Mouse (Mus musculus) brain, embryonic 18.5 days (tissue): Measurements from ENCODE around the gene Adamtsl3.
"Not testable (repeated sequence)": the region's sequence is repeated elsewhere in the genome, so short reads cannot be mapped to it uniquely, and the experiment has no call there.

Source experiments
- DNase-seq: peaks from one replicate; pipeline ENCODE4 v3.0.0-alpha.2; 2012; ENCODE audit warnings: low read depth, low spot score

Gene Adamtsl3

DNA sequence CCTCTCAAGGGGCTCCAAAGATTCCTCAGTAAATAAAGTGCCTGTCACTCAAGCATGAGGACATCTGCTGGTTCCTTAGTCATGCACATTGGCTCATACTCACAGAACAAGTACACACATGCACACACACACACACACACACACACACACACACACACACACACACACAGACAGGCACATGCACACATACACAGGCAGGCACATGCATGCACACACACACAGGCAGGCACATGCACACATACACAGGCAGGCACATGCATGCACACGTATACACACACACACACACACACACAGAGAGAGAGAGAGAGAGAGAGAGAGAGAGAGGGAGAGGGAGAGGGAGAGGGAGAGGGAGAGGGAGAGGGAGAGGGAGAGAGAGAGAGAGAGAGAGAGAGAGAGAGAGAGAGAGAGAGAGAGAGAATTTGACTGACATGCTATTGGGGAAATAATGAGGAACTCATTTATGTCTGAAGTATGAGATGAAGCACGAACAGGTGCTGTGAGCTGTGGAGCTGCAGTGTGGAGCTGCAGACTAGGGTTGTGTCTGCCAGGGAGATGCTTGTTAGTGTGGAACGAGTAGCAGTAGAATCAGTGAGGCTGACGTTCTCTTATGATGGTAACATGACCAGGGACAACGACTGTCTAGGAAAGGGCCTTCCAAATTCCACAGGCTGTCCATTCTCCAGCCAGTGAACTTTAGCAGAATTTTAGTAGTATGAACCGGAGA lies 85.0 kb downstream of the Adamtsl3 start:
- DNase-seq = not testable (repeated sequence)

GRCm38 (mm10) chr7:82422561-82422960 lies 87.1 kb downstream of the Adamtsl3 start:
- DNase-seq = no peak

GRCm38 (mm10) chr7:82423602-82424001 lies 88.1 kb downstream of the Adamtsl3 start:
- DNase-seq = no peak

DNA sequence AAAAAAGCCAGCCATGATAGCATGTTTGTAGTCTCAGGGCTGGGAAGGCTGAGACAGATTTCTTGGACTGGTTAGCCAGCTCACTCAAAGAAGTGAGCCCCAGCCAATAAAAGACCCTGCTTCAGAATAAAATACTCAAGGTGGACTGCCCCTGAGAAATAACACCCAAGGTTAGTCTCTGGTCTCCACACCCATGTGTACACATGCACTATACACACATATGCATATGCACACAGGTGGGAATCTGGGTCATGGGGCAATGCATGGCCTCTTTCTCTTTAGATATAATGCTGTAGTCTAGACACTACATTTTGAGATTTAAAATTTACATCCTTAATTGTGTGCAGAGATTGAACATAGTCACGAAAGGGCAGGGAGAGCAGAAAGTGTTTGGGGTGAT lies 88.8 kb downstream of the Adamtsl3 start:
- DNase-seq = no peak

- DNase-seq = no peak
Measured at GRCm38 (mm10) chr7:82425374-82425773, 89.9 kb downstream of the Adamtsl3 start.

- DNase-seq = no peak
Measured at GRCm38 (mm10) chr7:82429447-82429846, 94.0 kb downstream of the Adamtsl3 start.

DNA sequence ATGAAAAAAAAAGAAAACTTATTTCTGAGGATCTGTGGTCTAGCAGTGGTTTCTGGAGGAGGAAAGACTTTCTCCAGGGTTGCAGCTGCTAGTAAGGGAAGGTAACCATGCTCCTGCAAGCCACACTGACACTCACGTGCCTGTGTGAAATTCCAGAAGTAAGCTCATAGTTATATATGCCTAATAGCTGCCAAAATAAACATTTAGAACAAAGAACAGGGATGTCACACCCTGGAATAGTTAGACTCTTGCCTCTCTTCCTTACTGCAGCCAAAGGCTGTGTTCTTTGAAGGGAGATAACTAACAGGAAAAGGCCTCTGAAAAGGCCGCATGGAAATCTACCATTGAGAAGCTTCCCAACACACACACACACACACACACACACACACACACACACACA lies 96.1 kb downstream of the Adamtsl3 start:
- no peak for DNase-seq

DNA sequence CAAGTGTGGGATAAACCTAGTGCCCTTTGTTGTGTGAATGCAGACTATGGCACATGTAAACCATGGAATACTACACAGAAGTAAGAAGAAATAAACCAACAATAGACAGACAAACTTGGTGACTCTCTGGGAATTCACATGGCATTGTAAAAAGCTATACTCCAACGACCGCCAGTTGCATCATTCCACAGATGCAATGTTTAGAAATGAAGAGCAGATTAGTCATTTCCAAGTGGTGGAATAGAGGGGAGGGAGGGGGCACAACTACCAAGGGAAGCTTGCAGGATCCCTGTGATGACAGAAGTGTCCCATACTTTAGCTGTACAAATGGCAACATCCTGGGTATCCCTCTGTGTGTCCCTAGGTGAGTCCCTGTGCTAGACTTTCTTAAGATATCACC lies 97.7 kb downstream of the Adamtsl3 start:
- DNase-seq = no peak

DNA sequence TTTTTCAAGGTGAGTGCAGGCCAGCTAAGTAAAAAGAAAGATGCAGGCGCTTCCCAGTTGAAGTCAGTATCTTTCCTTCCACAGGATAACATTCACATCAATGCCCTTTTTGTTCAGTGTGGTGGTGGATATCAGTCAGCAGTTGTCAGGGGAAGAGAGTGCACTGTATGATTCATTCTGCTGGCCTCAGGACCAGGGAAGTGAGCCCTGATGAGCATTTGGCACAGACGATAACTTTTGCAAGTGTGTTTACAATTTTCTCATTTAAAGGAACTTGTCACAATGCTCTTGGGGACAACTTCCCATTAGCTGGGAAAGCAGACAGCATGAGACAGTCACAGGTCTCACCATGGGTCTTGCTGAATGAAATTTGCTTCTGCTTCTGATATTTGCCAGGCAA lies 122.9 kb downstream of the Adamtsl3 start:
- DNase-seq = no peak

DNA sequence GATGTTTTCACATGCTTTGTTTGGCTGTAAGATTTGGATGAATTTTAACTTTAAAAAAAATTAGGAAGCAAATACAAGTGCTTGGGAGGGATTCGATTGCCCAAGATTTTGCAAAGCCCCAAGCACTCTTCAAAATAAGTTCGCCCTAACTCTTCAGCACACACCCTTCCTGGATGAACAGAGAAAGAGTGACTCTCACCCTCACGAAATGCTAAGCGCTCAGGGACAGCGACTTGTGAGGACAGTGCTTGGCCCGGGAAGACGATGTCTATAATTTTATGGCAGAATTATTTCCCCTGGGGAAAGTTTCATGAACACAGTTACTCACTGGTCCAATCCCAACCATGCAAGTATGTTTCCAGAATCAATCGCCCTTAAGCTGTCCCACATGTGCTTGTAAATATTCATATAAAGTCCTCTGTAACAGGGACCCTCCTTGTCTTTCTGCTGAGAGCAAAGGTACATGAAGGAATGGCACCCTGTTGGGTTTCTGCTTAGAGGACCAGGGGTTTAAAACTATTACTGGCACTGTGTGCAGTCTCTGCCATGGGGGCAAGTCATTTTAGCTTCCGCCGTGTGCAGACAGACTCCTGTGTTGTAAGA lies 127.5 kb downstream of the Adamtsl3 start:
- DNase-seq = no peak

DNA sequence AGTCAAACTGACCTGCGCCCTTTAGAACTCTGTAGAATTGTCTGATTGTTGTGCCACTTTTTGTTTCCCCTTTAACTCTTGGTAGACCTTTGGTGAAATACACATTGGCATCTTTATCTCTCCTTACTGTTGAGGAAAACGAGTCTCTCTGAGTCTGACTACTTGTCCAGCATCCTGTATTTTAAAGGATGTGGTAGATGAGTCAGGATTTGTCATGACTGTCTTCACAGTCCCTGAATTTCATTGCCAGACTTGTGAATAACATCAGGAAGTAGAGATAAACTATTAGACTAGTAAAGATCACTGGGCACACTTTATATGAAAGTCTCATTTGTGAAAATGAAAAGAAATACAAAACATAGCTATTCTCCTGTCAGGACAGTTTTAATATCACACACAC lies 128.9 kb downstream of the Adamtsl3 start:
- no peak for DNase-seq

DNA sequence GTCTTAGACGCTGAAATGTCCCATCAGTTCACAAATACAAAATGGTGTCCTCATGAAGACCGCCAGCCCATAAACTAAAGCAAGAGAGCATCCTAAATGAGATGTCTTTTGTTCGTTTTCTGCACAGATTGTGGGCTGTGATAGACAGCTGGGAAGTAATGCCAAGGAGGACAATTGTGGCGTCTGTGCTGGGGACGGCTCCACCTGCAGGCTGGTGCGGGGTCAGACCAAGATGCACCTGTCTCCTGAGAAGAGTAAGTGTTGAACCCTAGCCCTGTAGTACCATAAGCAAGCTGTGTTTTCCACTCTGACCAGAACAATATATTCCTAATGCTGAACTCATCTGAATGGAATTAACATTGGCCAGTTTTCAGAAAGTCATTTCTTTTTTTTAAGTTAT lies 129.9 kb downstream of the Adamtsl3 start:
- no peak for DNase-seq

- DNase-seq = no peak
Measured at GRCm38 (mm10) chr7:82476441-82477221, 141.1 kb downstream of the Adamtsl3 start.

- DNase-seq = no peak
Measured at GRCm38 (mm10) chr7:82478461-82478860, 143.0 kb downstream of the Adamtsl3 start.

DNA sequence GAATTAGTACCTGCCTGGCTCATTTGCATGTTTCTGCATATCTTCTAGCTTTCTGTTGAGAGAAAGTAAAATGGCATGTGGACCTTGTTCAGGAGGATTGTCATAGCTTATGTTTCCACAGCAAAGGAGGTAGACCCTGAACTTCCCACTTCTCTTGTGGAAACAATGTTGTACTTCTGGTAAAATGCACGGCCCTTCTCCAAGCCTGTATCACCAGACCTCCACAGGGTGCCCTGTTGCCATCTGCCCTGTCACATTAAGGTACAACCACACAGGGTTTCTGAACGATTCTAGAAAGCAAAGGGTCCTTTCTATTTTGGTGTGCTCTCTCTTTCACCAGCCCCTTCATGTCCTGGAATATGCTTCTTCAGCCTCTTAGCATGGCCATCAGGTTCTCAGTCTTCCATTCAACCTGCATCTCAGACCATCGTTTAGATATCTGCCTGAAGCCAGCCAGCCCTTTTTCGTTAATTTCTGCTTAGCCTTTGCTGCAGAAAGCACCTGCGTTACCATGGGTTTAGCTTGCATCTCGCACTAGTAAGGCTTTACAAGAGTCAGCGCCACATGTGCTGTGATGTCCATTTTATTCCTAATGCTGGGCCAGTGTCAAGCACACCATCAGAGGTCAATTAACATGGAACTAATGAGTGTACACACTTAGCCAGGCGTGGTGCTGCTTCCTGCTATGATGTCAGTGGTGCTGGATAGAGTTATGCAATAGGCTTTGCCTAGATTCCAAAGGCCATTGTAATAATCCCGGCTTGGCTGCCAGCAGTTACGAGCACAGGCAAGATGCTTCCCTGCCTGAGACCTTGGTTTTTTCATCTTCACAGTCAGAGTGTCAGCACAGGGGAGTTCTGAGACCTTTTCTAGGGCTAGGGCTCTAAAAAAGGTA lies 143.6 kb downstream of the Adamtsl3 start:
- no peak for DNase-seq

- DNase-seq = no peak
Measured at GRCm38 (mm10) chr7:82483426-82483825, 147.9 kb downstream of the Adamtsl3 start.

DNA sequence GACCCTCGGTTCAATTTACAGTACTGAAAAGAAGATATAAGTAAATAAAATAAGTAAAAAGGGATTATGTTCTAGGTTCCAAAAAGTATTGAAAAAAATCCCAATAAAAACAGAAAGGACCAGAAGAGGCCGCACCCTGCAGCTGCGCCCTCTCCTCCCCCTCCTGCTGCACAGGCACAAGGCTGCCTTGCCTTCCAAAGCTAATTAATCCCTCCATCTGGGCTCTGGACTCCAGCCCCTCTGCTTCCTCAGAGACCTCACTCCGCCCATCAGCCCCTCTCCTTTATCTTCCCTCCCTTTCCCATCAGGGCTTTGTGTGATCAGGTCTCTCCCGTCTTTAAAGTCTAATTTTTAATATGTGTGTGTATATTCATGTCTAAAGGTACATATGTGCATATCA lies 149.3 kb downstream of the Adamtsl3 start:
- DNase-seq = no peak

- no peak for DNase-seq
Measured at GRCm38 (mm10) chr7:82485344-82485954, 150.0 kb downstream of the Adamtsl3 start.

GRCm38 (mm10) chr7:82491018-82491417 lies 155.5 kb downstream of the Adamtsl3 start:
- no peak for DNase-seq

- no peak for DNase-seq
Measured at GRCm38 (mm10) chr7:82492881-82493280, 157.4 kb downstream of the Adamtsl3 start.

- no peak for DNase-seq
Measured at GRCm38 (mm10) chr7:82494220-82494619, 158.7 kb downstream of the Adamtsl3 start.
